Mouse (Mus musculus): ENCODE results near the gene Pax3. TPM values are rescaled to one million over a fixed set of nuclear protein-coding genes. Genes with fewer than 3 reads are reported as not detected.

The Pax3 gene
- polyA plus RNA-seq, 1 experiment from 2014 or later: 42.8 TPM

GRCm38 (mm10) chr1:78194381-78195047 lies 2.4 kb downstream of the Pax3 start:
- no peak overlapping the region for H3K27ac ChIP-seq (ENCODE audit: low read depth, low read length)
- no peak for DNase-seq (ENCODE audit: low spot score)
- H3K4me2 ChIP-seq (ENCODE audit: low read depth): peak overlapping the region; percentile 78
- no peak for ATAC-seq (ENCODE audit: insufficient read depth, low FRiP score, low TSS enrichment)
- peaks cover 80% of the 10 kb centered on the region for H3K27me3 ChIP-seq (ENCODE audit: control insufficient read depth, insufficient read depth, low read length)
- H3K9ac ChIP-seq (ENCODE audit: low read length): peak overlapping the region; percentile 91
- peaks cover 11% of the 10 kb centered on the region for H3K4me1 ChIP-seq (ENCODE audit: control insufficient read depth, insufficient read depth, low read length)
- WGBS: 0% methylated on average over 6 of the region's 6 CpGs
- H3K9me3 ChIP-seq (ENCODE audit: control insufficient read depth, low read length): no peaks in the 10 kb centered on the region
- no peaks in the 10 kb centered on the region for H3K36me3 ChIP-seq (ENCODE audit: control insufficient read depth, insufficient read depth, low read length)
- H3K4me3 ChIP-seq (ENCODE audit: low read depth, low read length): peak overlapping the region; percentile 69

GRCm38 (mm10) chr1:78193465-78193991 lies 3.4 kb downstream of the Pax3 start:
- Histone ChIP-seq H3K4me2 (ENCODE audit: low read depth) (peak overlapping the region; percentile 78), H3K4me1 (ENCODE audit: control insufficient read depth, insufficient read depth, low read length) (peaks cover 5% of the 10 kb centered on the region), H3K4me3 (ENCODE audit: low read depth, low read length) (peak overlapping the region; percentile 69), H3K9me3 (ENCODE audit: control insufficient read depth, low read length) (no peaks in the 10 kb centered on the region), H3K9ac (ENCODE audit: low read length) (peak overlapping the region; percentile 91), H3K27me3 (ENCODE audit: control insufficient read depth, insufficient read depth, low read length) (peaks cover 77% of the 10 kb centered on the region), H3K27ac (ENCODE audit: low read depth, low read length) (peak overlapping the region; percentile 95; the same call in 1 of the 2 replicates), H3K36me3 (ENCODE audit: control insufficient read depth, insufficient read depth, low read length) (no peaks in the 10 kb centered on the region)
- DNase-seq (ENCODE audit: low spot score) (peak; percentile 59), ATAC-seq (ENCODE audit: insufficient read depth, low FRiP score, low TSS enrichment) (no peak)
- 1% methylated on average over 20 of the region's 20 CpGs for WGBS

GRCm38 (mm10) chr1:78192746-78193464 lies 4.0 kb downstream of the Pax3 start:
- no peaks in the 10 kb centered on the region for H3K9me3 ChIP-seq (ENCODE audit: control insufficient read depth, low read length)
- H3K36me3 ChIP-seq (ENCODE audit: control insufficient read depth, insufficient read depth, low read length): no peaks in the 10 kb centered on the region
- ATAC-seq (ENCODE audit: insufficient read depth, low FRiP score, low TSS enrichment): no peak
- H3K4me3 ChIP-seq (ENCODE audit: low read depth, low read length): peak overlapping the region; percentile 69
- H3K4me1 ChIP-seq (ENCODE audit: control insufficient read depth, insufficient read depth, low read length): peaks cover 8% of the 10 kb centered on the region
- peak overlapping the region; percentile 78 for H3K4me2 ChIP-seq (ENCODE audit: low read depth)
- DNase-seq (ENCODE audit: low spot score): no peak
- H3K27me3 ChIP-seq (ENCODE audit: control insufficient read depth, insufficient read depth, low read length): peaks cover 71% of the 10 kb centered on the region
- under 1% methylated on average over 20 of the region's 20 CpGs for WGBS
- H3K27ac ChIP-seq (ENCODE audit: low read depth, low read length): peak overlapping the region; percentile 95
- H3K9ac ChIP-seq (ENCODE audit: low read length): peak overlapping the region; percentile 91

GRCm38 (mm10) chr1:78192217-78192735 lies 4.7 kb downstream of the Pax3 start:
- no peaks in the 10 kb centered on the region for H3K9me3 ChIP-seq (ENCODE audit: control insufficient read depth, low read length)
- ATAC-seq (ENCODE audit: insufficient read depth, low FRiP score, low TSS enrichment): no peak
- peak overlapping the region; percentile 69 for H3K4me3 ChIP-seq (ENCODE audit: low read depth, low read length)
- H3K4me1 ChIP-seq (ENCODE audit: control insufficient read depth, insufficient read depth, low read length): peaks cover 13% of the 10 kb centered on the region
- no peaks in the 10 kb centered on the region for H3K36me3 ChIP-seq (ENCODE audit: control insufficient read depth, insufficient read depth, low read length)
- H3K27ac ChIP-seq (ENCODE audit: low read depth, low read length): peak overlapping the region; percentile 95
- no peak for DNase-seq (ENCODE audit: low spot score)
- H3K9ac ChIP-seq (ENCODE audit: low read length): peak overlapping the region; percentile 91
- H3K27me3 ChIP-seq (ENCODE audit: control insufficient read depth, insufficient read depth, low read length): peaks cover 71% of the 10 kb centered on the region
- 6% methylated on average over 19 of the region's 19 CpGs for WGBS
- H3K4me2 ChIP-seq (ENCODE audit: low read depth): peak overlapping the region; percentile 78

- no peak for ATAC-seq (ENCODE audit: insufficient read depth, low FRiP score, low TSS enrichment)
- no peak for DNase-seq (ENCODE audit: low spot score)
- peak overlapping the region; percentile 95 for H3K27ac ChIP-seq (ENCODE audit: low read depth, low read length)
- H3K4me2 ChIP-seq (ENCODE audit: low read depth): peak overlapping the region; percentile 78
- peaks cover 71% of the 10 kb centered on the region for H3K27me3 ChIP-seq (ENCODE audit: control insufficient read depth, insufficient read depth, low read length)
- peak overlapping the region; percentile 69 for H3K4me3 ChIP-seq (ENCODE audit: low read depth, low read length)
- H3K9me3 ChIP-seq (ENCODE audit: control insufficient read depth, low read length): no peaks in the 10 kb centered on the region
- 29% methylated on average over 1 of the region's 1 CpGs for WGBS
- no peaks in the 10 kb centered on the region for H3K36me3 ChIP-seq (ENCODE audit: control insufficient read depth, insufficient read depth, low read length)
- H3K9ac ChIP-seq (ENCODE audit: low read length): peak overlapping the region; percentile 91
- peaks cover 13% of the 10 kb centered on the region for H3K4me1 ChIP-seq (ENCODE audit: control insufficient read depth, insufficient read depth, low read length)
Measured at GRCm38 (mm10) chr1:78191761-78192160, 5.2 kb downstream of the Pax3 start.

- H3K27me3 ChIP-seq (ENCODE audit: control insufficient read depth, insufficient read depth, low read length): peaks cover 67% of the 10 kb centered on the region
- H3K9me3 ChIP-seq (ENCODE audit: control insufficient read depth, low read length): no peaks in the 10 kb centered on the region
- peak overlapping the region; percentile 95 for H3K27ac ChIP-seq (ENCODE audit: low read depth, low read length)
- H3K36me3 ChIP-seq (ENCODE audit: control insufficient read depth, insufficient read depth, low read length): no peaks in the 10 kb centered on the region
- ATAC-seq (ENCODE audit: insufficient read depth, low FRiP score, low TSS enrichment) (no peak), DNase-seq (ENCODE audit: low spot score) (no peak)
- peak overlapping the region; percentile 69 for H3K4me3 ChIP-seq (ENCODE audit: low read depth, low read length)
- H3K4me1 ChIP-seq (ENCODE audit: control insufficient read depth, insufficient read depth, low read length): peaks cover 13% of the 10 kb centered on the region
- WGBS: 23% methylated on average over 1 of the region's 1 CpGs
- peak overlapping the region; percentile 91 for H3K9ac ChIP-seq (ENCODE audit: low read length)
- peak overlapping the region; percentile 78 for H3K4me2 ChIP-seq (ENCODE audit: low read depth)
Measured at GRCm38 (mm10) chr1:78191331-78191730, 5.6 kb downstream of the Pax3 start.

- DNase-seq (ENCODE audit: low spot score): peak; percentile 71
- peak overlapping the region; percentile 95 for H3K27ac ChIP-seq (ENCODE audit: low read depth, low read length)
- peaks cover 13% of the 10 kb centered on the region for H3K4me1 ChIP-seq (ENCODE audit: control insufficient read depth, insufficient read depth, low read length)
- WGBS: 2% methylated on average over 12 of the region's 12 CpGs
- H3K4me3 ChIP-seq (ENCODE audit: low read depth, low read length): peak overlapping the region; percentile 69
- H3K9ac ChIP-seq (ENCODE audit: low read length): peak overlapping the region; percentile 91
- no peaks in the 10 kb centered on the region for H3K9me3 ChIP-seq (ENCODE audit: control insufficient read depth, low read length)
- H3K4me2 ChIP-seq (ENCODE audit: low read depth): peak overlapping the region; percentile 78
- ATAC-seq (ENCODE audit: insufficient read depth, low FRiP score, low TSS enrichment): peak; percentile 73
- no peaks in the 10 kb centered on the region for H3K36me3 ChIP-seq (ENCODE audit: control insufficient read depth, insufficient read depth, low read length)
- peaks cover 65% of the 10 kb centered on the region for H3K27me3 ChIP-seq (ENCODE audit: control insufficient read depth, insufficient read depth, low read length)
Measured at GRCm38 (mm10) chr1:78190386-78191111, 6.4 kb downstream of the Pax3 start.
